Mouse (Mus musculus) limb, embryonic 10.5 days (tissue): ENCODE measurements around the gene Prdm16. TPM values are rescaled to one million over a fixed set of nuclear protein-coding genes. Genes with fewer than 3 reads are reported as not detected.

Experiments used
- DNase-seq: peaks from one replicate; pipeline ENCODE4 v3.0.0-alpha.2; 2017; ENCODE audit warnings: low spot score
- H3K27ac ChIP-seq: fragments of 300-500 bp; sonication (generic); 2 replicates; pipeline ENCODE4 v1.5.1; 2016; ENCODE audit warnings: mild to moderate bottlenecking
- H3K27me3 ChIP-seq: fragments of 300-500 bp; sonication (generic); 2 replicates; pipeline ENCODE4 v1.6.1; 2016; ENCODE audit warnings: low read depth, mild to moderate bottlenecking; ENCODE audit not compliant: poor library complexity, severe bottlenecking
- H3K36me3 ChIP-seq: fragments of 300-500 bp; sonication (generic); 2 replicates; pipeline ENCODE4 v1.6.1; 2016; ENCODE audit warnings: mild to moderate bottlenecking, moderate library complexity
- H3K4me1 ChIP-seq: fragments of 300-500 bp; sonication (generic); 2 replicates; pipeline ENCODE4 v1.6.1; 2016
- H3K4me3 ChIP-seq: fragments of 300-500 bp; sonication (generic); 2 replicates; pipeline ENCODE4 v1.5.1; 2016; ENCODE audit warnings: mild to moderate bottlenecking, moderate library complexity
- H3K9me3 ChIP-seq: fragments of 300-500 bp; sonication (generic); replicated peaks from 2 replicates; pipeline ENCODE4 v1.6.1; 2016; ENCODE audit warnings: mild to moderate bottlenecking
- WGBS: fragments of 180-500 bp; shearing (Covaris S2); methylation state at CpG from one replicate; pipeline ENCODE4 v1.1.7; 2016; 5-methylcytosine and 5-hydroxymethylcytosine counted together
- polyA plus RNA-seq: library from polyadenylated mRNA; unstranded; fragments of >200 nt; fragmentation: Nextera tagmentation; extraction: Ambion mirVana; gene quantifications from 2 replicates; pipeline ENCODE4 v1.2.1, GENCODE M21; 2016

Gene Prdm16
- polyA plus RNA-seq, 1 experiment from 2014 or later = 93.9 TPM

- Histone ChIP-seq H3K4me1 (peaks cover 100% of the 10 kb centered on the region), H3K36me3 (no peaks in the 10 kb centered on the region), H3K27me3 (no peaks in the 10 kb centered on the region), H3K4me3 (peak overlapping the region; percentile 32), H3K27ac (peak overlapping the region; percentile 89), H3K9me3 (no peaks in the 10 kb centered on the region)
- WGBS = 9% methylated on average over 20 of the region's 20 CpGs
- peak; percentile 86 for DNase-seq
Measured at GRCm38 (mm10) chr4:154390333-154391080, 246.2 kb downstream of the Prdm16 start.

- 52% methylated on average over 2 of the region's 2 CpGs for WGBS
- Histone ChIP-seq H3K4me1 (peaks cover 100% of the 10 kb centered on the region), H3K4me3 (peak overlapping the region; percentile 32), H3K36me3 (no peaks in the 10 kb centered on the region), H3K27ac (peak overlapping the region; percentile 89), H3K27me3 (no peaks in the 10 kb centered on the region), H3K9me3 (no peaks in the 10 kb centered on the region)
- peak; percentile 56 for DNase-seq
Measured at GRCm38 (mm10) chr4:154389641-154390040, 247.0 kb downstream of the Prdm16 start.

GRCm38 (mm10) chr4:154386810-154387209 lies 249.9 kb downstream of the Prdm16 start:
- no peaks in the 10 kb centered on the region for H3K9me3 ChIP-seq
- H3K4me1 ChIP-seq = peaks cover 85% of the 10 kb centered on the region
- no peak for DNase-seq
- peaks cover 11% of the 10 kb centered on the region for H3K36me3 ChIP-seq
- no peaks in the 10 kb centered on the region for H3K27me3 ChIP-seq
- H3K4me3 ChIP-seq = no peak overlapping the region
- peak overlapping the region; percentile 84 for H3K27ac ChIP-seq
- 35% methylated on average over 8 of the region's 8 CpGs for WGBS

- peaks cover 11% of the 10 kb centered on the region for H3K36me3 ChIP-seq
- H3K4me3 ChIP-seq = no peak overlapping the region
- H3K9me3 ChIP-seq = no peaks in the 10 kb centered on the region
- H3K27me3 ChIP-seq = no peaks in the 10 kb centered on the region
- H3K27ac ChIP-seq = peak overlapping the region; percentile 84
- WGBS = 33% methylated on average over 2 of the region's 2 CpGs
- DNase-seq = no peak
- peaks cover 83% of the 10 kb centered on the region for H3K4me1 ChIP-seq
Measured at GRCm38 (mm10) chr4:154385918-154386317, 250.8 kb downstream of the Prdm16 start.

- Histone ChIP-seq H3K4me1 (peaks cover 75% of the 10 kb centered on the region), H3K27me3 (no peaks in the 10 kb centered on the region), H3K9me3 (no peaks in the 10 kb centered on the region), H3K36me3 (peaks cover 12% of the 10 kb centered on the region), H3K27ac (peak overlapping the region; percentile 84), H3K4me3 (no peak overlapping the region)
- 51% methylated on average over 8 of the region's 8 CpGs for WGBS
- peak; percentile 57 for DNase-seq
Measured at GRCm38 (mm10) chr4:154385208-154385607, 251.5 kb downstream of the Prdm16 start.

GRCm38 (mm10) chr4:154378876-154379275 lies 257.8 kb downstream of the Prdm16 start:
- no peaks in the 10 kb centered on the region for H3K27me3 ChIP-seq
- no peak overlapping the region for H3K4me3 ChIP-seq
- DNase-seq = no peak
- H3K9me3 ChIP-seq = no peaks in the 10 kb centered on the region
- peaks cover 41% of the 10 kb centered on the region for H3K36me3 ChIP-seq
- no peak overlapping the region for H3K27ac ChIP-seq
- 99% methylated on average over 2 of the region's 2 CpGs for WGBS
- peaks cover 31% of the 10 kb centered on the region for H3K4me1 ChIP-seq

- H3K27me3 ChIP-seq = no peaks in the 10 kb centered on the region
- H3K4me1 ChIP-seq = peaks cover 45% of the 10 kb centered on the region
- peak overlapping the region; percentile 50; the same call in 1 of the 2 replicates for H3K27ac ChIP-seq
- WGBS = 76% methylated on average over 10 of the region's 10 CpGs
- DNase-seq = no peak
- H3K4me3 ChIP-seq = no peak overlapping the region
- peaks cover 30% of the 10 kb centered on the region for H3K36me3 ChIP-seq
- no peaks in the 10 kb centered on the region for H3K9me3 ChIP-seq
Measured at GRCm38 (mm10) chr4:154375939-154376625, 260.6 kb downstream of the Prdm16 start.

- Histone ChIP-seq H3K9me3 (no peaks in the 10 kb centered on the region), H3K36me3 (peaks cover 17% of the 10 kb centered on the region), H3K27me3 (no peaks in the 10 kb centered on the region), H3K4me1 (peaks cover 84% of the 10 kb centered on the region), H3K4me3 (no peak overlapping the region), H3K27ac (peak overlapping the region; percentile 90)
- 28% methylated on average over 13 of the region's 13 CpGs for WGBS
- DNase-seq = peak; percentile 85
Measured at GRCm38 (mm10) chr4:154371542-154372247, 265.0 kb downstream of the Prdm16 start.

GRCm38 (mm10) chr4:154370841-154371240 lies 265.8 kb downstream of the Prdm16 start:
- Histone ChIP-seq H3K27me3 (no peaks in the 10 kb centered on the region), H3K9me3 (no peaks in the 10 kb centered on the region), H3K4me1 (peaks cover 84% of the 10 kb centered on the region), H3K4me3 (no peak overlapping the region), H3K36me3 (peaks cover 23% of the 10 kb centered on the region), H3K27ac (peak overlapping the region; percentile 90)
- peak; percentile 69 for DNase-seq
- 44% methylated on average over 8 of the region's 8 CpGs for WGBS

- H3K4me3 ChIP-seq = no peak overlapping the region
- no peaks in the 10 kb centered on the region for H3K27me3 ChIP-seq
- no peak for DNase-seq
- H3K36me3 ChIP-seq = peaks cover 40% of the 10 kb centered on the region
- peak overlapping the region; percentile 63 for H3K27ac ChIP-seq
- no peaks in the 10 kb centered on the region for H3K9me3 ChIP-seq
- H3K4me1 ChIP-seq = peaks cover 85% of the 10 kb centered on the region
- WGBS = 70% methylated on average over 5 of the region's 5 CpGs
Measured at GRCm38 (mm10) chr4:154369089-154369488, 267.6 kb downstream of the Prdm16 start.

- H3K36me3 ChIP-seq = peaks cover 47% of the 10 kb centered on the region
- peaks cover 81% of the 10 kb centered on the region for H3K4me1 ChIP-seq
- H3K27ac ChIP-seq = peak overlapping the region; percentile 57; the same call in 1 of the 2 replicates
- H3K4me3 ChIP-seq = no peak overlapping the region
- no peak for DNase-seq
- H3K27me3 ChIP-seq = no peaks in the 10 kb centered on the region
- 78% methylated on average over 6 of the region's 6 CpGs for WGBS
- no peaks in the 10 kb centered on the region for H3K9me3 ChIP-seq
Measured at GRCm38 (mm10) chr4:154366836-154367235, 269.8 kb downstream of the Prdm16 start.

- Histone ChIP-seq H3K9me3 (no peaks in the 10 kb centered on the region), H3K27me3 (no peaks in the 10 kb centered on the region), H3K4me1 (peaks cover 69% of the 10 kb centered on the region), H3K4me3 (no peak overlapping the region), H3K36me3 (peaks cover 50% of the 10 kb centered on the region), H3K27ac (0 out of 2 replicates have a peak overlapping the region, but pooled peaks have one; percentile 57)
- DNase-seq = no peak
- WGBS = 92% methylated on average over 2 of the region's 2 CpGs
Measured at GRCm38 (mm10) chr4:154364752-154365151, 271.9 kb downstream of the Prdm16 start.

- H3K4me3 ChIP-seq = no peak overlapping the region
- DNase-seq = no peak
- H3K36me3 ChIP-seq = peaks cover 58% of the 10 kb centered on the region
- no peaks in the 10 kb centered on the region for H3K9me3 ChIP-seq
- WGBS = 96% methylated on average over 3 of the region's 3 CpGs
- no peak overlapping the region for H3K27ac ChIP-seq
- peaks cover 51% of the 10 kb centered on the region for H3K4me1 ChIP-seq
- H3K27me3 ChIP-seq = no peaks in the 10 kb centered on the region
Measured at GRCm38 (mm10) chr4:154360850-154361249, 275.8 kb downstream of the Prdm16 start.
